Mouse (Mus musculus): ENCODE results near the gene Pde4d. TPM values are rescaled to one million over a fixed set of nuclear protein-coding genes. Genes with fewer than 3 reads are reported as not detected.

Gene Pde4d
- total and polyA plus RNA-seq, 3 experiments: 18.5 to 18.8 TPM; not detected in 1

DNA sequence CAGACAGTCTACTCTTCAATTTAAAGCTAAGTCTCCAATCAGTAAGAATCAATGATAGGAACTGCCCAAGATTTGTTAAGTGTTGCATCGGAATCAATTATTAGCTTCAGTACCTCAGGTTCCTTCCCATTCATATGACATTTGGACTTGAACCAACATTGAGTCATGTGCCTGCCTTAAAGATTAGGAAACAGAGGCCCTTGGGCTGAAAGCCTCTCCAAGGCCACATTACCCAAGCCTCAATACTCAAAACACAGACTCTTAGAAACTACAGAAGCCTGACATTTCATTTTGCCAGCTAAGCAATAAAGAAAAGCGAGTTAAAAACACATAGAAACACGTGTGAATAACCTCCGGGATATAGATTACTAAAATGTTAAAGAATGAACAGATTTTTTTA is 233.3 kb downstream of the Pde4d start:
- Histone ChIP-seq H3K9ac (ENCODE audit: control insufficient read depth, low read depth, low read length, poor library complexity, severe bottlenecking) (no peak overlapping the region), H3K27ac (ENCODE audit: control insufficient read depth, low read depth, low read length) (no peak overlapping the region), H3K79me2 (ENCODE audit: control insufficient read depth, insufficient read depth, low read length, poor library complexity) (no peaks in the 10 kb centered on the region), H3K27me3 (ENCODE audit: control insufficient read depth in 1 of 2, insufficient read depth in 2 of 2, low read length in 2 of 2) (no peaks in the 10 kb centered on the region; a peak in 1 of 4 replicates), H3K9me3 (replicated peaks; ENCODE audit: insufficient read depth, low read length) (no peaks in the 10 kb centered on the region), H3K4me1 (ENCODE audit: control insufficient read depth in 1 of 2, insufficient read depth in 2 of 2, low read length in 2 of 2) (no peaks in the 10 kb centered on the region), H3K36me3 (ENCODE audit: control insufficient read depth in 1 of 2, insufficient read depth in 2 of 2, low read length in 2 of 2) (no peaks in the 10 kb centered on the region), H3K4me3 (ENCODE audit: control insufficient read depth in 1 of 2, insufficient read depth in 1 of 2, low read depth in 2 of 2, low read length in 2 of 2) (no peak overlapping the region)
- no peak for TF ChIP-seq ZMIZ1 (IDR thresholded peaks at IDR 0.05; ENCODE audit: low read depth, low read length)
- TF ChIP-seq UBTF (IDR thresholded peaks at IDR 0.05; ENCODE audit: borderline replicate concordance, insufficient read depth, low read depth, low read length): no peak
- no peak for TF ChIP-seq MAX (IDR thresholded peaks at IDR 0.05; ENCODE audit: low read length)
- no peak for TF ChIP-seq EP300 (IDR thresholded peaks at IDR 0.05; ENCODE audit: low read depth in 1 of 2, low read length in 2 of 2)
- TF ChIP-seq CHD1 (IDR thresholded peaks at IDR 0.05; ENCODE audit: low read depth, low read length): no peak
- no peak for TF ChIP-seq USF2 (IDR thresholded peaks at IDR 0.05; ENCODE audit: borderline replicate concordance in 1 of 2, insufficient read depth in 1 of 2, low read depth in 1 of 2, low read length in 2 of 2)
- no peak for TF ChIP-seq ZKSCAN1 (IDR thresholded peaks at IDR 0.05; ENCODE audit: low read depth, low read length)
- TF ChIP-seq MAFK (IDR thresholded peaks at IDR 0.05; ENCODE audit: borderline replicate concordance, low read depth, low read length): no peak
- TF ChIP-seq SIN3A (IDR thresholded peaks at IDR 0.05; ENCODE audit: low read length): no peak
- no peak for TF ChIP-seq NRF1 (IDR thresholded peaks at IDR 0.05; ENCODE audit: insufficient read depth, low read depth, low read length, poor library complexity, severe bottlenecking)
- no peak for TF ChIP-seq JUND (IDR thresholded peaks at IDR 0.05; ENCODE audit: low read depth, low read length)
- no peak for TF ChIP-seq BHLHE40 (IDR thresholded peaks at IDR 0.05; ENCODE audit: borderline replicate concordance, low read depth, low read length)
- no peak for TF ChIP-seq POLR2AphosphoS5 (IDR thresholded peaks at IDR 0.05; ENCODE audit: borderline replicate concordance, low read depth, low read length)
- no peak for TF ChIP-seq RAD21 (IDR thresholded peaks at IDR 0.05; ENCODE audit: low read depth, low read length)
- TF ChIP-seq SMC3 (IDR thresholded peaks at IDR 0.05; ENCODE audit: low read depth, low read length): no peak
- no peak for TF ChIP-seq HCFC1 (IDR thresholded peaks at IDR 0.05; ENCODE audit: low read depth, low read length)
- no peak for TF ChIP-seq CTCF (IDR thresholded peaks at IDR 0.05 in 2 of 3, conservative IDR thresholded peaks at IDR 0.05 in 1 of 3; ENCODE audit: control insufficient read depth in 1 of 3, insufficient read depth in 1 of 3, low read depth in 2 of 3, low read length in 3 of 3, poor library complexity in 1 of 3, severe bottlenecking in 1 of 3)
- TF ChIP-seq MEF2A (IDR thresholded peaks at IDR 0.05; ENCODE audit: extremely low read depth, insufficient replicate concordance, low read depth, low read length, poor library complexity, severe bottlenecking): no peak
- TF ChIP-seq USF1 (IDR thresholded peaks at IDR 0.05; ENCODE audit: low read depth, low read length): no peak
- no peak for DNase-seq (ENCODE audit: low read depth, low spot score)

- Histone ChIP-seq H3K27ac (ENCODE audit: control insufficient read depth, low read depth, low read length) (no peak overlapping the region), H3K4me3 (ENCODE audit: control insufficient read depth in 1 of 2, insufficient read depth in 1 of 2, low read depth in 2 of 2, low read length in 2 of 2) (no peak overlapping the region), H3K79me2 (ENCODE audit: control insufficient read depth, insufficient read depth, low read length, poor library complexity) (no peaks in the 10 kb centered on the region), H3K27me3 (ENCODE audit: control insufficient read depth in 1 of 2, insufficient read depth in 2 of 2, low read length in 2 of 2) (no peaks in the 10 kb centered on the region; a peak in 1 of 4 replicates), H3K4me1 (ENCODE audit: control insufficient read depth in 1 of 2, insufficient read depth in 2 of 2, low read length in 2 of 2) (no peaks in the 10 kb centered on the region), H3K9me3 (replicated peaks; ENCODE audit: insufficient read depth, low read length) (no peaks in the 10 kb centered on the region), H3K36me3 (ENCODE audit: control insufficient read depth in 1 of 2, insufficient read depth in 2 of 2, low read length in 2 of 2) (no peaks in the 10 kb centered on the region), H3K9ac (ENCODE audit: control insufficient read depth, low read depth, low read length, poor library complexity, severe bottlenecking) (no peak overlapping the region)
- no peak for DNase-seq (ENCODE audit: low read depth, low spot score)
- no peak for TF ChIP-seq POLR2AphosphoS5 (IDR thresholded peaks at IDR 0.05; ENCODE audit: borderline replicate concordance, low read depth, low read length)
- TF ChIP-seq MAFK (IDR thresholded peaks at IDR 0.05; ENCODE audit: borderline replicate concordance, low read depth, low read length): no peak
- no peak for TF ChIP-seq KAT2A (conservative IDR thresholded peaks at IDR 0.05; ENCODE audit: low read depth, low read length)
- TF ChIP-seq USF1 (IDR thresholded peaks at IDR 0.05; ENCODE audit: low read depth, low read length): no peak
These were observed 236.1 kb downstream of the Pde4d start for GRCm38 (mm10) chr13:108685817-108686216.

Measured in MEL (cell line).